Mouse (Mus musculus) bone marrow macrophage, adult 2 months (primary cell): ENCODE data around the gene Slc8a1.

ENCODE experiments used
- CTCF ChIP-seq: IDR thresholded peaks from 2 replicates; pipeline ENCODE4 v1.5.1; 2012; ENCODE audit warnings: low read depth, mild to moderate bottlenecking, low read length, moderate library complexity
- POLR2A ChIP-seq: IDR thresholded peaks from 2 replicates; pipeline ENCODE4 v1.6.1; 2012; ENCODE audit warnings: mild to moderate bottlenecking, low read depth, low read length, borderline replicate concordance

- TF ChIP-seq CTCF (no peak), POLR2A (no peak)
Observed at GRCm38 (mm10) chr17:81743034-81743433, 4.9 kb upstream of the Slc8a1 start.
